Mouse (Mus musculus): ENCODE measurements around the gene Rft1. TPM values are rescaled to one million over a fixed set of nuclear protein-coding genes. Genes with fewer than 3 reads are reported as not detected.

Rft1 gene
- polyA plus RNA-seq, 1 experiment from 2014 or later: 9.0 TPM

- Histone ChIP-seq H3K27me3 (replicated peaks) (no peaks in the 10 kb centered on the region), H3K36me3 (peaks cover 16% of the 10 kb centered on the region), H3K9me3 (replicated peaks) (no peaks in the 10 kb centered on the region), H3K27ac (replicated peaks) (no peak overlapping the region), H3K4me1 (peaks cover 3% of the 10 kb centered on the region; the same call in 1 of the 2 replicates), H3K9ac (replicated peaks) (no peak overlapping the region), H3K4me2 (no peak overlapping the region), H3K4me3 (replicated peaks) (no peak overlapping the region)
- 84% methylated on average over 3 of the region's 3 CpGs for WGBS
- ATAC-seq (ENCODE audit: low FRiP score): no peak
These were observed 36.5 kb downstream of the Rft1 start for GRCm38 (mm10) chr14:30690685-30691084.

GRCm38 (mm10) chr14:30692439-30692838, 38.3 kb downstream of the Rft1 start:
- H3K27ac ChIP-seq (replicated peaks): no peak overlapping the region
- H3K9me3 ChIP-seq (replicated peaks): no peaks in the 10 kb centered on the region
- H3K4me3 ChIP-seq (replicated peaks): no peak overlapping the region
- H3K4me1 ChIP-seq: peaks cover 7% of the 10 kb centered on the region; the same call in 1 of the 2 replicates
- ATAC-seq (ENCODE audit: low FRiP score): no peak
- H3K27me3 ChIP-seq (replicated peaks): no peaks in the 10 kb centered on the region
- WGBS: 77% methylated on average over 6 of the region's 6 CpGs
- peaks cover 13% of the 10 kb centered on the region for H3K36me3 ChIP-seq
- no peak overlapping the region for H3K9ac ChIP-seq (replicated peaks)
- H3K4me2 ChIP-seq: no peak overlapping the region

DNA sequence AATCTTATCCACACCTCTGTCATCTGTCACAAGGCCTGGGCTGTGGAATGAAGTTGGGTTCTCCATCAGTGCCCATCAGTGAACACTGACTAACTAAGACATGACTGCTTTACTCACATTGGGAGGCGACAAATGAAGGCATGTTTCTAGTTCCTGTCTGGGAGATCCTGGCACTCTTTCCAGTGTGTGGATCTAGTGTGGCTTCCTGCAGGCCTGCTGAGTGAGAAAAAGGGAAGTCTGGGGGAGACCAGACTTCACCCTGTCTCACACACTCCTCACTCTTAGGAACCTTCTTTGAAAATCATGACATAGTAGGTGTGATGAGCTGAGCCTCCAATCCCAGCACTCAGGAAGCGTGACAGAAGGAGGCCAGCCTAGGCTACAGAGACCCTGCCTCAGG, 40.6 kb downstream of the Rft1 start:
- H3K4me3 ChIP-seq (replicated peaks): no peak overlapping the region
- no peaks in the 10 kb centered on the region for H3K9me3 ChIP-seq (replicated peaks)
- peaks cover 17% of the 10 kb centered on the region; the same call in 1 of the 2 replicates for H3K4me1 ChIP-seq
- 94% methylated on average over 2 of the region's 2 CpGs for WGBS
- H3K4me2 ChIP-seq: no peak overlapping the region
- no peak for ATAC-seq (ENCODE audit: low FRiP score)
- peak overlapping the region; percentile 28; the same call in 1 of the 2 replicates for H3K27ac ChIP-seq (replicated peaks)
- H3K27me3 ChIP-seq (replicated peaks): no peaks in the 10 kb centered on the region
- H3K36me3 ChIP-seq: peaks cover 10% of the 10 kb centered on the region
- no peak overlapping the region for H3K9ac ChIP-seq (replicated peaks)

DNA sequence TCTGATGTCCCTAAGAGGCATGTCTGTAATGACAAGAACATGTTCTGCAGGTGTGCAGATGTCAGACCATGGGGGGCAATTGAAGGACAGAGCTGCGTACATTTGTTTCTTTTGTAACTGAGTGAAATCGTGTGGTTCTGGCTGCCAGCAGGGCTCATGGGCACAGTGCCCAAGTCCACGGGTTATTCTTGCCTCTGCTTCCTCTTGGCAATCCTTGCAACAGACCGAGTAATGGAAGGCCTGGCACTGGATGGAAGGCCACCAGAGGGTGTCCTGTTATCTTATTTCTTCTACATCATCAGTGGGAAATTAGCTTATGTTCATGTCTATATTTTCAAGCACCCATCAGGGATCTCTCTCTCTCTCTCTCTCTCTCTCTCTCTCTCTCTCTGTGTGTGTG, 41.4 kb downstream of the Rft1 start:
- no peak overlapping the region for H3K9ac ChIP-seq (replicated peaks)
- peaks cover 17% of the 10 kb centered on the region; the same call in 1 of the 2 replicates for H3K4me1 ChIP-seq
- no peaks in the 10 kb centered on the region for H3K9me3 ChIP-seq (replicated peaks)
- no peak for ATAC-seq (ENCODE audit: low FRiP score)
- H3K4me3 ChIP-seq (replicated peaks): no peak overlapping the region
- no peaks in the 10 kb centered on the region for H3K27me3 ChIP-seq (replicated peaks)
- H3K27ac ChIP-seq (replicated peaks): peak overlapping the region; percentile 28; the same call in 1 of the 2 replicates
- no peak overlapping the region for H3K4me2 ChIP-seq
- WGBS: 45% methylated on average over 4 of the region's 4 CpGs
- peaks cover 4% of the 10 kb centered on the region for H3K36me3 ChIP-seq

DNA sequence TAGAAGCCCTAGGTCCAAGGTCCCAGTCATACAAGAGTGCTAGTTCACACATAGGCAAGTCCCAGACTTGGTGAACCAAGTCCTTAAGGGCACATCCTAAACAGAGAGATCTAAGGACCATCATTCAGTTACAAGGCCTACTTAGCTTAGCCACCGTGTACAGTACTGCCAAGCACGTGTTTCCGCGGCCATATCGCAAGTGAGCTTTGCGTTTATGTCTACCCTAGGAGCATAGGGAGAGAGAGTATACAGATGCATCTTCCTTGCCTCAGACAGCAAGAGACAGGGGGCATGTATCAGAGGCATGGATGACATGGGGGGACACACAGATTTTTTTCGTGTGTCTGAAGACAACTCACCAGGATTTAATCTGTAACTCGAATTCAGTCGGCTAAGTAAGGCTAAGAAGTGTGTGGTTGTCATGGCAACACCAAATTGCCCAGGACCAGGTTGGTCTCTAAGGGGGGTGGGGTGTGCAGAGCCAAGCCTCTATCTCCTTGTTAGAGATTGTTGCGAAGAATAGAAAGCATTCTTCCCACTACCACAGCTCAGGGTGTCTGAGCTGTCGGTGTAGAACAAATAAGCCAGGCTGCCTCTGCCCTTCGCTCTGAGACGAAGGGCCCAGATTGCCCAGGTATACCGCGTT, 43.4 kb downstream of the Rft1 start:
- Histone ChIP-seq H3K27ac (replicated peaks) (peak overlapping the region; percentile 6; the same call in 1 of the 2 replicates), H3K9me3 (replicated peaks) (no peaks in the 10 kb centered on the region), H3K4me2 (no peak overlapping the region), H3K4me1 (peaks cover 17% of the 10 kb centered on the region; the same call in 1 of the 2 replicates), H3K4me3 (replicated peaks) (no peak overlapping the region), H3K36me3 (no peaks in the 10 kb centered on the region), H3K9ac (replicated peaks) (no peak overlapping the region), H3K27me3 (replicated peaks) (no peaks in the 10 kb centered on the region)
- 67% methylated on average over 15 of the region's 15 CpGs for whole genome bisulfite sequencing
- ATAC-seq (ENCODE audit: low FRiP score): peak; percentile 72

DNA sequence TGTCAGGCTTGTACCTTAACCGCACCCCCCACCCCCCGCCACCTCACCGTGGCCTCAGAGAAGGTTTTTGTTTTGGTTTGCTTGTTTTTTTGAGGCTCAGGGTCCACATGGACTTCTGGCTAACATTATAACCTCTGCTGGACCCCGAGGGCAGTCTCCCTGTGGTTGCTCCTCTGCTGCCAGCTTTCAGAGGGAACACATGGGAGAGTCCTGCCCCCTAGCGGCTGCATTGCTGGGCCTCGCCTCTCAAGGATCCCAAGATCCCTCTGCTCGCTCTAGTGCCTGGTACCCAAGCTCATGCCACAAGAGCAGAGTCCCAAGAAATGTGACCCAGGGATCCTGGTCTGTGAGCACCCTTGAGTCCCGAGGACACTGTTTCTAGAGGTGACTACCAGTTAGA, 45.5 kb downstream of the Rft1 start:
- H3K9me3 ChIP-seq (replicated peaks): no peaks in the 10 kb centered on the region
- H3K4me3 ChIP-seq (replicated peaks): no peak overlapping the region
- H3K27me3 ChIP-seq (replicated peaks): no peaks in the 10 kb centered on the region
- 40% methylated on average over 8 of the region's 8 CpGs for WGBS
- no peak overlapping the region for H3K4me2 ChIP-seq
- no peak overlapping the region for H3K9ac ChIP-seq (replicated peaks)
- peaks cover 17% of the 10 kb centered on the region; the same call in 1 of the 2 replicates for H3K4me1 ChIP-seq
- ATAC-seq (ENCODE audit: low FRiP score): no peak
- H3K27ac ChIP-seq (replicated peaks): no peak overlapping the region
- no peaks in the 10 kb centered on the region for H3K36me3 ChIP-seq

GRCm38 (mm10) chr14:30702512-30702911, 48.4 kb downstream of the Rft1 start:
- Histone ChIP-seq H3K9me3 (replicated peaks) (no peaks in the 10 kb centered on the region), H3K9ac (replicated peaks) (no peak overlapping the region), H3K27me3 (replicated peaks) (no peaks in the 10 kb centered on the region), H3K4me2 (no peak overlapping the region), H3K27ac (replicated peaks) (no peak overlapping the region), H3K4me1 (peaks cover 9% of the 10 kb centered on the region; the same call in 1 of the 2 replicates), H3K36me3 (no peaks in the 10 kb centered on the region), H3K4me3 (replicated peaks) (no peak overlapping the region)
- 52% methylated on average over 5 of the region's 5 CpGs for WGBS
- no peak for ATAC-seq (ENCODE audit: low FRiP score)

- H3K9me3 ChIP-seq (replicated peaks): no peaks in the 10 kb centered on the region
- no peak overlapping the region for H3K4me3 ChIP-seq (replicated peaks)
- no peaks in the 10 kb centered on the region for H3K36me3 ChIP-seq
- no peak overlapping the region for H3K9ac ChIP-seq (replicated peaks)
- ATAC-seq (ENCODE audit: low FRiP score): no peak
- no peaks in the 10 kb centered on the region for H3K27me3 ChIP-seq (replicated peaks)
- H3K4me1 ChIP-seq: peaks cover 4% of the 10 kb centered on the region; the same call in 1 of the 2 replicates
- H3K27ac ChIP-seq (replicated peaks): no peak overlapping the region
- H3K4me2 ChIP-seq: no peak overlapping the region
- WGBS: 92% methylated on average over 5 of the region's 5 CpGs
These were observed 48.9 kb downstream of the Rft1 start for GRCm38 (mm10) chr14:30703079-30703478.

GRCm38 (mm10) chr14:30704098-30704855, 50.1 kb downstream of the Rft1 start:
- Histone ChIP-seq H3K9ac (replicated peaks) (no peak overlapping the region), H3K4me3 (replicated peaks) (no peak overlapping the region), H3K9me3 (replicated peaks) (no peaks in the 10 kb centered on the region), H3K4me2 (no peak overlapping the region), H3K27me3 (replicated peaks) (no peaks in the 10 kb centered on the region), H3K27ac (replicated peaks) (no peak overlapping the region), H3K36me3 (no peaks in the 10 kb centered on the region), H3K4me1 (no peaks in the 10 kb centered on the region)
- 91% methylated on average over 8 of the region's 8 CpGs for WGBS
- no peak for ATAC-seq (ENCODE audit: low FRiP score)

GRCm38 (mm10) chr14:30711892-30712291, 57.7 kb downstream of the Rft1 start:
- Histone ChIP-seq H3K4me2 (no peak overlapping the region), H3K9ac (replicated peaks) (no peak overlapping the region), H3K9me3 (replicated peaks) (no peaks in the 10 kb centered on the region), H3K4me3 (replicated peaks) (no peak overlapping the region), H3K36me3 (no peaks in the 10 kb centered on the region), H3K27me3 (replicated peaks) (no peaks in the 10 kb centered on the region), H3K27ac (replicated peaks) (no peak overlapping the region), H3K4me1 (peaks cover 11% of the 10 kb centered on the region)
- WGBS: 97% methylated on average over 2 of the region's 2 CpGs
- no peak for ATAC-seq (ENCODE audit: low FRiP score)

DNA sequence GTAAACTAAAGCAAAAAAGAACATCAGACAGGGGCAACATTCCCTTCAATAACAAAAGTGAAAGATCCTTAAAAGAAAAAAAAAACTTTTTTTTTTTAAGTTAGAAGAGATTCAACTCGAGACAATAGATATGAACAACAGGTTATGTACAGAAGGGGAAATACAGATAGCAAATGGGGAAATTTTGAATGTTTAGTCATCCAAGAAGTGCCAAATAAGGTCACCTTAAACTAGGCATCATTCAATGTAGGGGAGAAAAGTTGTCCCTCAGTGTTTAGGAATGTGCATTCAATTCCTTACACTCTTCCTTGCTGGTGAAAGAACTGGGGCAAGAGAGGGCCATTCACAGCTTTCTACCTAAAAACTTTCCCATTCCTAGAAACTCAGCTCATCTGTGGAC, 59.6 kb downstream of the Rft1 start:
- no peaks in the 10 kb centered on the region for H3K9me3 ChIP-seq (replicated peaks)
- ATAC-seq (ENCODE audit: low FRiP score): no peak
- H3K27ac ChIP-seq (replicated peaks): no peak overlapping the region
- H3K36me3 ChIP-seq: no peaks in the 10 kb centered on the region
- peaks cover 20% of the 10 kb centered on the region for H3K4me1 ChIP-seq
- H3K4me3 ChIP-seq (replicated peaks): no peak overlapping the region
- no peak overlapping the region for H3K4me2 ChIP-seq
- H3K27me3 ChIP-seq (replicated peaks): no peaks in the 10 kb centered on the region
- no peak overlapping the region for H3K9ac ChIP-seq (replicated peaks)
- 83% methylated on average over 1 of the region's 1 CpGs for WGBS
